Mouse (Mus musculus) stomach, postnatal 0 days (tissue): ENCODE data around the gene Tmed6.

Experiments
- CTCF ChIP-seq: IDR thresholded peaks from 2 replicates; pipeline ENCODE4 v1.5.1; 2016; ENCODE audit warnings: antibody characterized with exemption, low read depth, mild to moderate bottlenecking, moderate library complexity
- EP300 ChIP-seq: optimal IDR thresholded peaks from 2 replicates; pipeline ENCODE3; 2016; ENCODE audit warnings: antibody characterized with exemption

- TF ChIP-seq CTCF (no peak), EP300 (no peak)
These were observed 24.8 kb downstream of the Tmed6 start for GRCm38 (mm10) chr8:107040632-107041031.
